Mouse (Mus musculus) thymus, postnatal 0 days (tissue): ENCODE measurements at regions not wholly inside any gene's neighbourhood (a gene's known extent, or its start where the extent isn't known, plus 50 kb on each side); places are given as distances from the start of the nearest gene placed in this dataset.

ENCODE experiments used
- DNase-seq: peaks from one replicate; pipeline ENCODE4 v3.0.0-alpha.2; 2015; ENCODE audit warnings: low spot score

DNA sequence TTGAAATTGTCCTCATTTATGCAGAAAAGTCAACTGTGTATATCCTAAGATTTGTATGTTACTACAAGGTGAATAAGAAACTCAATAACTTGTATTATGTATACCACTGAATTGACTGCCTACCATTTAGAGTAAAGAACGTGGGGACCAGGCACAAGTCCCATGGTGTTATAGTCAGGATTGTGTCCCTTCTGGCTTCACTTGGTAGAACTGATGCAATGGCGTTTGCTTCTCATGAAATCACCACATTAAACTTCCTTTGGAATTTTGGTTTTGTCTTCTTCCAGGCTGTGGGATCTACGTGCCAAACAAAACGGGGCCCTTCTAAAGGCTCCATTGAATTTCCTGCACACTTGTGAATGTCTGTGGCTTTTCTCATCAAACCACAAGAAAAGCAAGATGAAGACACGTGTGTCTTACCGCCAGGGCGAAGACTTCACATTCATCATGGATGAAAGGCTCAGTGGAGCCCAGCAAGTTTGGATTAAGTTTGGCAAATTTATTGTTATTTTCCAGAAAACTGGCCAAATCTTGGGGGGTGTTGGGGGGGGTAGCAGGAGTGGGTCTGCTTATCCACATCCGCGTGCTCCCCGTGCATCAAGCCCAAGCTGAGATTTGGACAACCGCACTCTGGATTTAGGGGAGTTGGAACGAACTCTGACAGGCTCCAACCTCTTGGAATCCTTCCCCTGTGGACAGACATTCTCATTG is 353.3 kb downstream of the Ankrd50 start:
- peak; percentile 24 for DNase-seq

DNA sequence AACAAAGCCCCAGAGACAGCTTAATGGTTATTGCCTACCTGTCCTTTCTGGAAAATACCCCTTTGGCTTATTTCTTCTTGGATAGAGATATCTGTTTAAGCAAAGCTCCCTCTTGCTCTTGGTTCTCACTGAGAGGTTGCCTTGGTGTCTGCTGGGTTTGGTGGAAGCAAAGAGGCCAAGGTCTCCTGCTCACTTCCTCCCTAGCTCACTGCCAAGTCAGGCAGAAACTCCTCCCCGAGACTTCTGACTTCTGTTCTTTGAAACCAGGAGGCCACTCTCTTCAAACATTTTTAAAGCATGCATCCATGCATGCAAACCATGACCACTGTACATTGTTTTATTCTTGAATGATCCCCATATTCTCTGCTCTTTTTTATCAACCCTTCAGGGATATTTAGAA is 354.6 kb downstream of the Ankrd50 start:
- DNase-seq, result peak; percentile 27

DNA sequence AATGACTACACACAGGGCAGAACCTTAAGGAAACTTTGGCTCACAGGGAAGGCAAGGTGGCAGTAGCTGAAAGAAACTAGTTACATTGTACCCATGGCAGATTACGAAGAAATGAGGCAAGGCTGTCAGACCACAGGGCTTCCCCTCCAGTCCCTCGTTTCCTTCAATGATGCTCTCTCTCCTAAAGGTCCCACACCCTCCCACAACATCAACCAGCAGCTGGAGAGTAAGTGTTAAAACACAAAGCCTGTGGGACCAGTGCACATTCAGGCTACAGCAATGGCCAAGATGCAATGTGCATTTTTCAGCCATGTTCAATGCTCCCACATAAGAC is 355.5 kb downstream of the Ankrd50 start:
- no peak for DNase-seq

DNA sequence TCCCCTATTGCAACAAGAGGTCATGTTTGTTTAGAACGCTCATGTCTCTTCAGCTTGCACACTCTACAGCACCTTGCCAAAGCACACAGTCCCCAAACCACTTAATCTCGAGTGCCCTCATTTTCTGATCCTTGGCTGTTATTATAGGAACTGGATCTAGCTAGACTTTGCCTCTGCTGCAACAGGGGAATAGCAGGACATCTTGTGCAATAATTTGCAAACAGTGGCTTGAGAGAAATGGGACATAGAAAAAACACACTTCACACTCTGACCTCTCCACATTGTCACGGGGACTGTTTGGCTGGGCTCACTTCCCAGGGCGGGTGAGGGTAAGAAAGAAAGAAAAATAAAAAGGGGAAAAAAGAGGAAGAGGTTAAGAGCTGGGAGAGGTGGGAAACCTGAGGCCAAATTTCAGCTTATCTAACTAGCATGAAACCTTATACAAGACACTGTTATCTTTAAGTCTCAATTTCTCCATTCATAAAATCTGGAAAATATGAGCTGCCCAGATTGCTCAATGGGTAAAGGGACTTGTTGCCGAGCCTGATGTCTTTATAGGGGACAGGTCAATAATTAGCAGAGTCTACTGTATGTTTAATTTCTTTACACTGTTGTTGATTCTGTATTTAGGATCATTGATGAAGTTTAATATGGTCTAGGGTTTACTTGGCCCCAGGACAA is 356.0 kb downstream of the Ankrd50 start:
- DNase-seq, result no peak

DNA sequence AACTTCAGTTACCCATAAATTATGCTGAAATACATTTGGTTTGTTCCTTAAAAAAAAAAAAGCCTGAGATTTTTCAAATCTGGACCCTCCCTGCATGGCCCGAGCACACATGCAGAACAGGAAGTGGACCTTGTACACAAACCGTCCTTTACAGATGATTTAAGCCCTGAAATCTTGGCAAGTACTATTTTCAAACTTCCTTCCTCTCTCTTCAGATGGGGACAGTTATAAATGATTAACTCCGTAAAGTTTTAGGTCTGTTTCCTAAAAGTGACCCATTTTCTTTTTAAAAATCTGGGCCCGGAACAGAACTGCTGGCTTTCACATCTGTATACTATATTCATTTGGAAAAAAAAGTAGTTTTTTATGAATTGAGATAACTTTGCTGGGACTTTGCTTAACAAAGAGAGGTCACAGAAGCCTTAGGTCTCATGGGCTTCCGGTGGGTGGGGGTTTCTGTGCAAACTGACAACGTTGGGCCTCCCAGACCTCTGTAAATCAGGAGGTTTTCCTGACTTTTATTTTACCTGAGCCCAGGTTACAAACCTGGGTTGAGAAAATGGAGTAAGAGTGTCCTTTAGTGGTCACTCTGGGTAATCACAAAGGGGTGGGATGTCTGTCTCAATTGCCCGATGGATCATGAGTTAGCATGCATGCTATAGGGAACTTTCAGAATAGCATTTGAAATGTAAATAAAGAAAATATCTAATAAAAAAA is 368.4 kb downstream of the Ankrd50 start:
- DNase-seq, result no peak

DNA sequence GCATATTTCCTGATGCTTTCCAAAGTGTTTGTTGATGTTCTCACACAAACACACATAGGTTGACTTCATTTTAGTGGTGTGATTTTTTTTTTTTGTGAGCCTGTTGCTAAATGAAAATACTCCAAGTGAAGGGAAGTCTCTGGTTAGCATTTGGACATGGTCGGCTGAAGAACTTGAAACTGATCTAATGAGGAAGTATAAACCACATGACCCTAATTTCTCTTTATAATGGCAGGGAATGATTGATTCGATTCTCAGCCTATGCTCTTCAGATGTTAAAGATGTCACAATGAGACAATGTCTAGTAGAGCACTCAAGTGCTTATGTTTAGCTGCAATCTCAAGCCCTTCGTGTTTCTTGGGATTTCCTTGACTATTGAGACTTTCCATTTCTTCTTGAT is 372.1 kb downstream of the Ankrd50 start:
- DNase-seq, result no peak

DNA sequence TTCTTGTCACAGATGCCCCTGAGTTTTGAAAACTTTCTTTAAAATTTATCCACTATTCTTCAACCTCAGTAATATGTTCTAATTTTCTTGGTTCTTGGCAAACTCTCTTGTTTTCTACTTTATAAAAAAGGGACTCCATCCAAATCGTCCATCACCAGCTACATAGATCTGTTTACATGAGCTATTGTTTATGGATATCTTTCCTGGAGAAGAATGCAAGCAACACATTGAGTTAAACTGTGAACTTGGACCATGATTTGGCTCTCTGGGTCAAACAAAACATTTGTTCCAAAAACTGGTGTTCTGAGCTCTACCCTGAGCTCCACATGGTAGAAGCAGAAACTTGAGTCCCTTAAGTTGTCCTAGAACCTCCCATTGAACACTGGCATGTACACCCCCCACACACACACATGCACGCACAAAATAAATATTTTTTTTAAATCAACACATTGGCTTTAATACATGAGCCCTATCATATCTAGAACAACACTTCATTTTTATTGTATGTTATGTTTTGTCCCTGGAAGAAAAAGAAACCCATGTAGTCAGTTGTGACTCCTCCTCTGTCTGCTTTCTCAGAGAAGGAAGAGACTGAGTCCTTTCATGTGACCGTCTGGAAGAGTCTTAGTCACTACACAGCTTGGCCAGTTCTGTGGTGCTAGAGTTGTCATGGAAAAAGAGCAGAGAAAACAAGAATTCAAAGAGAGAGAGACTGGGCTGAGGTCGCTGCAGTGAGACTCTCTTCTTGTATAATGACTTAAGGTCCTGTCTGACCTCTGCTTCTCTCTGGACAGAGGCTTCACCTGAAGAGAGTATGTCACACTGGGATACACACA is 379.4 kb downstream of the Ankrd50 start:
- DNase-seq, result no peak

DNA sequence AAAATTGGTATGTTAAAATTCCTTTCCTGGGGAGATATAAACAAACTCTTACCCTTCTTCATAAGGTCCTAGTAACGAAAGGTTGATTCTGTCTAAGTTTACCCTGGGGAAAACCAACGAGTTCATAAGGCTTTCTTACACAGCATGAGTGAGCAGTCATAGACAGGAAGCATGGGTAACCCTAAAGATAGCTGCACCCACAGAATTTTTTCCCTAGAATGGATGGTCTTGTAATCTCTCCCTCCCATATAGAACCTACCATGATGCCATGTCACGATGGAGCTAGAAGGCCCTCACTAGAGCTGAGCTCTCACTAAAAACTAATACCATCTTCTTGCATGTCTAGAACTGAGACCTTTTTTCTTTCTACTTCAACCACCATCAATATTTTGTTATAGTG is 380.1 kb upstream of the Gm5148 start:
- no peak for DNase-seq

DNA sequence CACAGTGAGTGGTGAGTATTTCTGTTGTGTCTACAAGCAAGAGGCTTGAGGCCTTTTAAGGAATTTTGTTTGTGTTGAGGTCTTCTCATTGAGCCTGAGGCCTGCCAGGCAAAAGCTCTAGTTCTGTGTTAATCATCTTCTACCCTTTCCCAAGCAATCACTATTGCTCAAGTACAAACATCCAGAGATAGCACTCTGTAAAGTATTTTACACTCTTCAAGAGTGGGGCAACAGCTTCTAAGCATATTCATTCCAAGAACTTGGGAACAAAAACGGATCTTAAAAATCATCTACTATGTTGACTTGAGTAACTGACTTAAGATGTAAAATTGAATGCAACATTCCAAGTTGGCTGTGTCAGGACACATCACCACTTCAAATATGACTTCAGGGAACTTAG is 378.7 kb upstream of the Gm5148 start:
- no peak for DNase-seq

DNA sequence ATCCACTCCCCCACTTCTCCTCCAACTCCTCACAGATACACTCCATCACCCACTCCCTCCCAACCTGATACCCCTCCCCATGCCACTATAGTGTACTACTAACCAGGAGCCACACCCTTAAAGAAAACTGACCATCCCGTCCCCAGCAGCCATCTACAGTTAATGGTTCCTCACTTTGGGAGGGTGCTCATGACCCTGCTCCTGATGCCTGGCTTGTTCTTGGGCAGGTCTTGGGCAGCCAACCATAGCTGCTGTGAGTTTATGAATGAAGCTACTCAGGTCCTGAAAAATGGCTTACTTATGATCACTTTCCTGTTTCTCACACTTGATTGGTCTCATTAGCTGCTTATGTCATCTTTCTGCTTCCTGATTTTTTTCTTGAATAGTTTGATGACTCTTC is 377.9 kb upstream of the Gm5148 start:
- DNase-seq, result no peak

DNA sequence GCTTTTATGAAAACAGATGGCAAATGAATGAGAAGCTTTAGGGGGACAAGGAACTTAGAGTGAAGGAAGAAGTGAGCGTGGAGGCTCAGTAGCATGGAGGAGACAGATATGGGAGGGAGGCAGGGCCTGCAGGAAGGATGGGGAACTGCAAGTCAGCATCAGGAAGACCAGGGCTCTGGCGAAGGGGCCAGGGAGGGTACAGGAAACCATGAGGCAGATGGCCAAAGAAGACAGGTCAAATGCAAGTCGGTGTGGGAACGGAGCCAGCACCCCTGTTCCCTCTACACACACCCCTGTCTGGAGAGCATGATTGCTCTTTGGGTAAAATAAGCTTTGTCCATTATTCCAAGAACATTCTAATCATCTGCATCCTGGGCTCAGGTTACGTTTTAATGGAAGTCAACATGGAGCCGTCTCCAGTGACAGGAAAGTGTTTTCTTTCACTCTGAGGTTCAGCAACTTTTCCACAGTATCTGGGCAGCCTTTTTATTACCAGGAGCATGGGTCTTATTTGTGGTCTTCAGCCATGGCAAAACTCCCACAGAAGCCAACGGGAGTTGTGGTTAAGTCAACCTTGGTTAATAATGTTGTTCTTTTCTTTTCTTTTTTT is 370.2 kb upstream of the Gm5148 start:
- no peak for DNase-seq

DNA sequence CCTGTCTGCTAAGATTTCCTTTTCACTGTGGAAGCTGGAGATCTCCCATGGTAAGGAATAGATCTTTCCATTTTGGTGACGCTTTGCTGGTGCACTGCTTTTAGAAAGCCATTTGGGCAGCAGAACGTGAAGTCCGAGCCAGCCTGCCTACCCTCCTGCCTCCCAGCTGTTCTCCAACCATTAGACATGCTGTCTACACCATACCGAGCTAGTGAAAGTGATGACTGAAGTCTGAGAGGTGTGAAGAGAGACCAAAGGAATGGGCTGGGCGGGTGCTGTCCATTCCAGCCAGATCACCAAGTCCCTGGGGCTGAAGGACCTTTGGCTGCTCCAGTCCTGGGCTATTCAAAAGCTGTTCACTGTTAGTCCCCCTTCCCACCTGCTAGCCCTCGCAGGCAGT is 360.3 kb upstream of the Gm5148 start:
- no peak for DNase-seq

DNA sequence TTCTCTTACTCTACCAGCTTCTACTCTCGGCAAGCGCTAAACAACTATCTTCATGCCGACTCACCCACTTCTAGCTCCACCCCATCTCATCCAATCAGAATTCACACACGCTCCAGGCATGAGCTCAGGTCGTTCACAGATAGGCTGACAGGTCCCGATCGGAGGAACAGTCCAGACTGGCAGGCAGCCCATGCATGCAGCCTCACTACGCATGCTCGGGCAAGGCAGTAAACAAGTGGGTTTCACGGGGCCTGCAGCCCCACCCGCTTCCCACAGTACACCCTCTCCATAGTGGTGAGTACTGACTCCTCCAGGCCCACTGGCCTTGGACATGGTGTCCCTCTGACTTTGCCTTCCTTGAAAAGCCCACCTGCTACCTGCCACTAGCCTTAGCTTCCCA is 358.1 kb upstream of the Gm5148 start:
- DNase-seq, result no peak

DNA sequence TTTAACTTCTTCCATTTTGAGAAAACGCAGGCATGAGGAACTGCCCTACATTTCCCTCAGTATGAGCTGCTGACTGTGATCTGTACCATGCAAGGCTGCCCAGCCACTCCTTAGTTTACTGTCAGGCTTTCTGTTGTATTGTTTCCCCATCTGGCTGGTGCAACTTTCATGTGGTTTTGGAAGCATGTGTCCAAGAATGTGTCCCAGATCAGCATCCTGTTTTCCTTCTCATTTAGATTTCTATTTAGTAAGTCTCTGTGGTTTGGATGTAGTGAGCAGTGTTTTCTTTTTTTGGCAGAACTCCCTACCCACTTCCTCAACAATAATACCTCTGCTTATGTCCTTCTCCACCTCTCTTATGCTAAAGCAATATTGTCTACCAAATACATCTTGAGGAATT is 352.5 kb upstream of the Gm5148 start:
- no peak for DNase-seq

DNA sequence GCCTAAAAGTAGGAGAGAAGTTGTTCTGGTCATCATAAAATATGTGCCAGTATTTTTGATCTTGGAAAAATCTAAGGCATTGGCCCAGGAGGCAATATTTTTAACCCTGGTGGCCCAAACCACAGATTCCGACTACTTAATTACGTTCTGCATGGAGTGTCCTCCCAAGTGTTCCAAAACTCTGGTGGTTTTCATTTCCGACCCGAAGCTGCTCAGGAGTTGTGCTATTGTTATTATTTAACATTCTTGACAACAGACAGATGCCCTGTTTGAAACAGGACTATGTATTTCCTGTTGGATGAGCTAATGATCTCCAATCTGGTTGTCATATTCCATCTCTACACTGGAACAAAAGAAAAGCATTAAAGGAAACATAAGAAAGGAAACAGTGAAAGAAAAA is 349.7 kb upstream of the Gm5148 start:
- DNase-seq, result no peak

DNA sequence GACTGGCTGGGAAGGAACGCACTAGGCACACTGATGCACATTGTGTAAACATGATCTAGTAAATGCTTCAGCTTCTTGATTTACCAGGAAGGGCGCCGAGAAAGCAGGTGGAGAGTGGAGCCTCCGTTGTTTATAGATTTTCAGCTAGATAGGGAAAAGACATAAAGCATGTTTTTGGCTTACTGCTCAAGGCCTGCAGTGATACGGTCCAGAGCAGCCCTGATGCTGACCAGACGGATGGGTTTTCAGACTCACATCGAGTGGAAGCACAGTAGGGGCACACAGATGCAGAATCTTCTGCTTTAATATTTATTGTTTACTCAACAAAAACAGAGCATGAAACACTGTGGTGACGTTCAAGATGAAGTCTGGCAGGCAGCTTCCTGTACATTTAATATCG is 331.3 kb upstream of the Gm5148 start:
- no peak for DNase-seq

DNA sequence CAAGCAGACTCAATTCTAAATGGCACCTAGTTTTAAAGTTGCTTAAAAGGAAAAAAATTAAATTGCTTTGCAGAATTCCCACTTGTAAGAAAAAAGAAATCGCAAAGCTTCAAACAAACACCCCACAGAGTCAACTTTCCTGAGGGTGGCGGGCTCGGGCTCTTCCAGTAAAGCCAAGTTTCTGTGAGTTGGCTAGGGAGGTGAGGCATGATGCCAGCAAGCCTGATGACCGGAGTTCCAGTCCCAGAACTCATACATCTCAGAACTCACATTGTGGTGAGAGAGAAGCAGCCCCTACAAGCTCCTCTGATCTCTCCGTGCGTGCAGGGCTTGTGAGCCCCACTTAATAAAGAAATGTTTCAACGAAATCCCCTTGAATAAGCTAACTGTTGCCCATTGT is 328.7 kb upstream of the Gm5148 start:
- no peak for DNase-seq

DNA sequence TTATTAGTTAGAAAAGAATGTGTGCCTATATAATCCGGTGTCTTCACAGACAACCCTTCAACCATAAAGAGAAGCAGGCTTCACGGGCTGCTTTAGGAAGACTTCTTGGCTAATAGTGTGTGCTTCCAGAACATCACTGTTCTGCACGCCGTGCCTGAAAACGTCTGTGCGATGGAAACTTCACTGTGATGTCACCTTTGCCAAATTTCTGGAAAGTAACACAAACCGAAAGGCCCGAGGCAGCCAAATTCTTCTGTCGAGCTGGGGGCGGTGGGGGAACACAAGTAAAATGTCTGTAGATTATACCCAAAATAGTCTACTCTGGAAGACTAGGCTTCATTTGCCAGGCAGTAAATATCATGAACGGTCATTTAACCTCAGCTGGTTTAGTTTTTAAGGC is 327.5 kb upstream of the Gm5148 start:
- no peak for DNase-seq

DNA sequence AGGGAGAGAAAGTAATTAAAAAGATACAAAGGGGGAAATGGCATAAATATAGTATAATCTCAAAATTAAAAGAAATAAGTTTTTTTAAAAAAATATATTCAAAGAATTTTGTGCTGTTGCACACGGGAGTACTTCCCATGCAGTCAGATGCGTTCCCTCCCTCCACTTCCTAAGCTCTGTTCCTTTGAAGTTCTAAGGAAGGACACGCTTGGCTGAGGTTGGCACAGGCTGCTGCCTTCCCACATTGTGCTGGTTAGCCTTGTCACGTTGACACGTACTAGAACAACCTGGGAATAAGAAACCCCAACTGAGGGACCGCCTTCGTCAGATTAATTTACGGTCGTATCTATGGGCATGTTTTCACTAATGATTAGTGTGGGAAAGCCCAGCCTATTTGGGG is 326.6 kb upstream of the Gm5148 start:
- DNase-seq, result no peak

DNA sequence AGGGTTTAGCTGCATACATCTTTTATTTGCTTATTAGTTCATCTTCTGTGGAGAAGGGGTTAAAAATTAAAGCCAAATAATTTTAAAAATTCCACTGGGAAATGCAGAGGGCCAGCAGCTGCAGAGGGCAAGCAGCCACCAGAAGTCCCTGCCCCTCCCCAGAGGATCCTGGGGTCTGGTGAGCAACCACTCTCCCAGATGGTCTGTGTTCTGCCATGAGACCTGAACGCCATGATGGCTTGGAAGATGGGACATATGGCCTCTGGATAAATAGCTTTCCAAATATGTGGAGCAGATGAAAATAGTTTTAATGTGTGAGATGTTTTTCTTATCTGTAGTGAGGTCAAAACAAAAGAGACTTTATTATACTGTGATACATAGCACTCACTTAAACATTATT is 326.1 kb upstream of the Gm5148 start:
- no peak for DNase-seq

DNA sequence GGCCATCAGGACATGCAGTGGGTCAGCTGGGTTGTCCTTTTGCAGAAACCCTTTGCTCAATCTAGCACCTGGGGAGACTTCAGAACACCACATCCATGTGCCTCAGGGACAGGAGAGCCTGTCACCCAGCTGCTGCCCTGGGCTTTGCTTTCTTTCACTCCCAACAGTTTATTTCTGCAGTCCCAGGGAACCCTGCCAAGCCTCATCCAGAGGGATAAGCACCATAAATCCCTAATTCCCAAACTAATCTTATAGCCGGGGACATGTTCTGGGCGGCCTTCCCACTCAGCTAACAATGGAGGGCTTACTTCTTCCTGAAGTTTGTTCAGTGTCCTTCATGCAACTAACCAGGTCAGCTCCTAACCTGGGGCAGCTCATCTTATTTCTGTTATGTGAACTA is 325.0 kb upstream of the Gm5148 start:
- no peak for DNase-seq

DNA sequence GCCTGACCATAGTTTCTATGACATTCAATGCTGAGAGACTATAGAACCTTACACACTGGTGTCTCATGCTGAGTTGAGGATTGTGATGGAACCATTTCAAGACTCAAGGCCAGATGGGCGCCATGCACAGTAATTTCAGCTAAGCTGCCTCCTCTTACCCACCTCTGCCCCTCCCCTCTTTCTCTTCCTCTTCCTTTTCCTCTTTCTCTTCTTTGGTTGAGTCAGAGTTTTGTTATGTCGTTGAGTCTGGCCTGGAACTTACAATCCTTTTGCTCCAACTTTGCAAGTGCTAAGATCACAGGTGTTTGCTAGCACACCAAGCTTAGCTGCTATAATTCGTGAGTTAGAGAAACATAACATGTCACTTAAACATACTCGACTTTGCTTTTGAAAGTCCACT is 323.2 kb upstream of the Gm5148 start:
- no peak for DNase-seq
